Mouse (Mus musculus): ENCODE measurements around the gene Pspn. TPM values are rescaled to one million over a fixed set of nuclear protein-coding genes. Genes with fewer than 3 reads are reported as not detected.

Gene Pspn
- polyA plus RNA-seq, 1 experiment from 2014 or later: not detected

DNA sequence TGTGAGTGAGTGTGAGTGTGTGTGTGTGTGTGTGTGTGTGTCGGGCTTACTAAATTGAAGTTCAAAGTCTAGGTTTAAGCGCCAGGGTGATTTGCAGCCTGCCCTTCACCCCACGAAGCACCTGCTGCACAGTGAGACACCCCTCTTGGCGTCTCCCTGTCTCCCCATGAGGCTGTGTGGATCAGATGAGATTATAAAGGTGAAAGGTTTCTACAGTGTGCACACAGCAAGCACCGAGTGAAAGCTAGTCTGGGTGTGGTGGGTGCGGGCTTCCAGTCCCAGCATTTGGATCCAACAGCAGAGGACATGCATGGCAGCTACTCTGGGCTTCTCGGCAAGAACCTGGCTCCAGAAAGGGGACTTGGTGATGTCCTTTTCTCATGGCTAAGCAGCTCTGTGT lies 18.8 kb downstream of the Pspn start:
- H3K9ac ChIP-seq: no peak overlapping the region
- no peak overlapping the region for H3K4me3 ChIP-seq (replicated peaks)
- H3K4me1 ChIP-seq (replicated peaks): 0 out of 2 replicates have a peak, but pooled peaks cover 11% of the 10 kb centered on the region
- no peak overlapping the region for H3K4me2 ChIP-seq
- H3K9me3 ChIP-seq (replicated peaks): no peaks in the 10 kb centered on the region
- no peaks in the 10 kb centered on the region for H3K27me3 ChIP-seq
- H3K27ac ChIP-seq (replicated peaks): no peak overlapping the region
- 54% methylated on average over 7 of the region's 7 CpGs for WGBS (ENCODE audit: insufficient replicate concordance)
- H3K36me3 ChIP-seq (replicated peaks): no peaks in the 10 kb centered on the region
- ATAC-seq (ENCODE audit: insufficient read depth): no peak

DNA sequence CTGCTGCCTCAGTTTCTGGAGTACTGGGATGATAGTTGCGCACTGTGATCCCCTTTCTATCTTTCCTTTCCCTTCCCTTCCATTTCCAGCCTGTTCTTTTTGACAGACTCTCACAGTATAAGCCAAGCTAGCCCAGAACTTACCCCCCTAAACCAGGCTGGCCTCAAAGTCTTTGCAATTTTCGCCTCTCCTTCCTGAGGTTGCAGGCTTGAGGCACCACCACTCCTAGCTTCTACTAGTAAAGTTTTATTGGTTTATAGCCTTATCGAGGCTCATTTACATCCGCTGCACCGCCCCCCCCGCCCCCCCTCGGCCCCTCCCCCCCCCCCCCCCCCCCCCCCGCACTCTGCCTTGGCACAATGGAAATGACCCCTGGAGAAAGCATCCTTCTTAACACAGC lies 20.3 kb downstream of the Pspn start:
- no peak overlapping the region for H3K4me3 ChIP-seq (replicated peaks)
- H3K36me3 ChIP-seq (replicated peaks): no peaks in the 10 kb centered on the region
- WGBS (ENCODE audit: insufficient replicate concordance): 34% methylated on average over 7 of the region's 8 CpGs
- H3K4me2 ChIP-seq: no peak overlapping the region
- H3K27me3 ChIP-seq: no peaks in the 10 kb centered on the region
- no peak overlapping the region for H3K9ac ChIP-seq
- H3K27ac ChIP-seq (replicated peaks): no peak overlapping the region
- H3K4me1 ChIP-seq (replicated peaks): peaks cover 11% of the 10 kb centered on the region; the same call in 1 of the 2 replicates
- H3K9me3 ChIP-seq (replicated peaks): no peaks in the 10 kb centered on the region
- no peak for ATAC-seq (ENCODE audit: insufficient read depth)

DNA sequence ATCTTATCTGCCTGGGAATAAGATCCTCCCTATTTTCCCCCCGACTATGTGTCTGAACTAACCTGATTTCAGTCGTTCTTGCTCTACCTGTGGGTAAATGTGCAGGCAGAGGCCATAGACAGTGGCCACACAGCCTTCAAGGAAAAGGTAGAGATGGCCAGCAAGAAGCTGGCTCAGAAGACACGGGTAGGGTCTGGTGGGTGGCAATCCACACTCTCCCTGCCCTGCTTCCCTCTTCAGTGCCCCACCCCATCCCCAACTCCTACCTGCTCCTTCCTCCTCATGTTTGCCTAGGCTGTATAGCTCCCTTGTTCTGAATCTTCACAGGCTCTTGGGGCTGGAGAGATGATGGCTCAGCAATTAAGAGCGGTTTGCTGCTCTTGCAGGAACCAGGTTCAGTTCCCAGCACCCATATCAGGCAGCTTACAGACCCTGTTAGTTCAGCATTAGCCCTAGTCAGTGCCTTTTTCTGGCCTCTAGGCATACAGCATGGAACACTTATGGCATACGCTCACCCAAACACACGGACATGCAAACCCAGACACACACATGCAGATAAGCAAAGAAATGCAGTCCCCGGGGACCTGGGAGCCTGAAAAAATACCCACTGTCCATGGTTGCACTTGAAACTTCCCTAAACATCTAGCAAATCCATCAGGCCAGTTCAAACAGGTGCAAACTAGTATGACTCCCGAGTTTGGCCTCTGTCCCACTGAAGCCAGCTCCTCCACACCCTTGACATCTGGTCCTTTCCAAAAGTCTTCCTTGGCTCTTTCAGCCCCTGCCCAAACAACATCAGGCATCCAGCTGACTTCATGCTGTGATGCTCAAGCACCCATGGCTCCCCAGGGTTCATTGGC lies 23.1 kb downstream of the Pspn start:
- no peak overlapping the region for H3K9ac ChIP-seq
- no peak overlapping the region for H3K4me2 ChIP-seq
- no peak overlapping the region for H3K27ac ChIP-seq (replicated peaks)
- ATAC-seq (ENCODE audit: insufficient read depth): no peak
- no peak overlapping the region for H3K4me3 ChIP-seq (replicated peaks)
- 49% methylated on average over 8 of the region's 8 CpGs for WGBS (ENCODE audit: insufficient replicate concordance)
- peaks cover 2% of the 10 kb centered on the region; the same call in 1 of the 2 replicates for H3K27me3 ChIP-seq
- no peaks in the 10 kb centered on the region for H3K36me3 ChIP-seq (replicated peaks)
- H3K4me1 ChIP-seq (replicated peaks): peaks cover 11% of the 10 kb centered on the region; the same call in 1 of the 2 replicates
- no peaks in the 10 kb centered on the region for H3K9me3 ChIP-seq (replicated peaks)

DNA sequence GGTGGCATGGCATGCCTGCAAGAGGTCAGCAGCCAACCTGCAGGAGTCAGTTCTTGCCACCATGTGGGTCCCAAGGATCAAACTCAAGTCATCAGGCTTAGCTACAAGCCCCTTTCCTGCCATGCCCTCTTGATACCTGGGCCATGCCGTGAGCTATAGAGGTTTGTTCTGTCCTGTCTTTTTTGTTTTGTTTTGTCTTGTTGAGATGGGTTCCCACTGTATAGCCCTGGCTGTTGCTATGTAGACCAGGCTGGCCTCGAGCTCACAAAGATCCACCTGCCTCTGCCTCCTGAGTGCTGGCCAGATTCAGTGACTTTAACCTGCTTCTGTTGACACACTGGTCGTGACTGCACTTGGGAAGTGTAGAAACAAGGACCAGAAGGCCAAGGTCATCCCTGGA lies 24.4 kb downstream of the Pspn start:
- H3K27ac ChIP-seq (replicated peaks): no peak overlapping the region
- ATAC-seq (ENCODE audit: insufficient read depth): no peak
- H3K9me3 ChIP-seq (replicated peaks): no peaks in the 10 kb centered on the region
- H3K4me2 ChIP-seq: no peak overlapping the region
- 51% methylated on average over 3 of the region's 3 CpGs for WGBS (ENCODE audit: insufficient replicate concordance)
- no peaks in the 10 kb centered on the region for H3K36me3 ChIP-seq (replicated peaks)
- H3K4me3 ChIP-seq (replicated peaks): no peak overlapping the region
- peaks cover 12% of the 10 kb centered on the region for H3K27me3 ChIP-seq
- H3K4me1 ChIP-seq (replicated peaks): peaks cover 11% of the 10 kb centered on the region; the same call in 1 of the 2 replicates
- H3K9ac ChIP-seq: no peak overlapping the region

DNA sequence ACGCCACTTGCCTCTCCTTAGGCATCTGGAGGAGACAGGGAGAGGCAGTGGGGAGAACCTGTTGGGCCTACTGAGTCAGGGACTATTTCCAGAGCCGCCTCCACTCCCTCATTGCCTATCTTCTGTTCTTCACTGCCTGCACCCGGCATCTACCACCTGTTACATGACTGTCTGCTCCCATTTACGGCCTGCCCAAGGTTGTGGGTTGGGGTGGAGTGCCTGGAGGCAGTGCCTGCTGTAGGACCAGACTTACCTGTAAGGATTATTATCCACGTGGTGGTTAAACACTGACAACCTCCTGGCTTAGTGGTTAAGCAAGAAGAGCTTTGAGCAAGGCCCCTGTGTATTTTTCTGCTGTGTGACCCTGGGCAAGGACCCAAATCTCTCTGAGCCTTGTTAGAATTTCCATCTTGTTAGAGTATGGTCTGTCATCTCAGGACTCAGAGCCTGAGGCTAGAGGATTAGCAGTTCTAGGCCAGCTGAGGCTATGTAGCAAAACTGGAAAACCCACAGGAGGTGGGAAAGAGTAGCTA lies 25.0 kb downstream of the Pspn start:
- Histone ChIP-seq H3K27ac (replicated peaks) (no peak overlapping the region), H3K9ac (no peak overlapping the region), H3K9me3 (replicated peaks) (no peaks in the 10 kb centered on the region), H3K4me2 (no peak overlapping the region), H3K4me3 (replicated peaks) (no peak overlapping the region), H3K4me1 (replicated peaks) (peaks cover 7% of the 10 kb centered on the region; the same call in 1 of the 2 replicates), H3K27me3 (peaks cover 18% of the 10 kb centered on the region), H3K36me3 (replicated peaks) (no peaks in the 10 kb centered on the region)
- WGBS (ENCODE audit: insufficient replicate concordance): 56% methylated on average over 5 of the region's 5 CpGs
- ATAC-seq (ENCODE audit: insufficient read depth): no peak

DNA sequence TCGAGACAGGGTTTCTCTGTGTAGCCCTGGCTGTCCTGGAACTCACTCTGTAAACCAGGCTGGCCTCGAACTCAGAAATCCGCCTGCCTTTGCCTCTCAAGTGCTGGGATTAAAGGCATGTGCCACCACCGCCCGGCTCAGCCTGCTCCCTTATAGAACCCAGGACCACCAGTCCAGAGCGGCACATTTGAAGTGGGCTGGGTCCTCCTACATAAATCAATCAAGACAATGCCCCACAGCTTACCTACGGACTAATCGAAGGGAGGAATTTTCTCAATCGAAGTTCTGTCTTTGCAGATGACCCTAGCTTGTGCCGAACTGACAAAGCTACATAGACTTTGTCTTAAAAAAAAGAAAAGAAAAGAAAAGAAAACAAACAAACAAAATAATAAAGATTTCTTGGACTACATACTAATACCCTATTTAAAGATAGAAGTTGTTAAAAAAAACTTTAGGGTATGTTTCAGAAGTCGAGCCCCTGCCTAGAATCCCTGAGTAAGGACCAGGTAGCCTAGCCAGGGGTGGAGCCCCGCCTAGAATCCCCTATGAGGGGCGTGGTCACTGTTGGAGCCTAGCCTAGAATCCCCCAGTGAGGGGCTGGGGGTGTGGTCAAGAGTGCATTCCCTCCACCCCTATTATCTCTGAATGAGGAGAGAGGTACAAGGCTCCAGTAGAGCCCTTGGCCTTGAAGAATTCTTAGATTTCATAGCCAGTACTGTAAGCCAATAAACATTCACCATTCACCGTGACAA lies 25.7 kb downstream of the Pspn start:
- no peak for ATAC-seq (ENCODE audit: insufficient read depth)
- H3K36me3 ChIP-seq (replicated peaks): no peaks in the 10 kb centered on the region
- H3K4me1 ChIP-seq (replicated peaks): peaks cover 4% of the 10 kb centered on the region; the same call in 1 of the 2 replicates
- peaks cover 24% of the 10 kb centered on the region for H3K27me3 ChIP-seq
- H3K9ac ChIP-seq: no peak overlapping the region
- H3K4me2 ChIP-seq: no peak overlapping the region
- no peak overlapping the region for H3K27ac ChIP-seq (replicated peaks)
- WGBS (ENCODE audit: insufficient replicate concordance): 60% methylated on average over 14 of the region's 14 CpGs
- no peaks in the 10 kb centered on the region for H3K9me3 ChIP-seq (replicated peaks)
- no peak overlapping the region for H3K4me3 ChIP-seq (replicated peaks)

DNA sequence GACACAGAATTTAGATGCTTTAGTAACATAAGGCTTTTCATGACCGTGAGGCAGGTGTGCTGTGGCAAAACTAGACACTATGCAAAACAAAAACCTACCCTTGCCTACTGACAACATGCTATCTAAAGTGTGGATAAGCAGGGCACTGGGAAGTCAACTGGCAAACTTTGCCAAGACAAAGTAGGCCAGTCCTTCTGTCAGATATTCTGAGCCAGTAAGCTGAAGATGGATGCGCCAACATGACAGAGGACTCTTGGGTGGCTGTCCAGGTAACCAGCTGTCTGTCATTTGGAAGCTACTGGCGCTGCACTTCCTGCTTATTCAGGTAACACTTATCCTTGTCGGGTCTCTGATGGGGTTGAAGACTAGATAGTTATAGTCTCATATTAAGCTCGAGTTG lies 29.7 kb downstream of the Pspn start:
- WGBS (ENCODE audit: insufficient replicate concordance): 47% methylated on average over 5 of the region's 5 CpGs
- Histone ChIP-seq H3K4me1 (replicated peaks) (no peaks in the 10 kb centered on the region; the same call in 1 of the 2 replicates), H3K27me3 (peaks cover 29% of the 10 kb centered on the region), H3K27ac (replicated peaks) (no peak overlapping the region), H3K4me2 (no peak overlapping the region), H3K9ac (no peak overlapping the region), H3K4me3 (replicated peaks) (no peak overlapping the region), H3K9me3 (replicated peaks) (no peaks in the 10 kb centered on the region), H3K36me3 (replicated peaks) (no peaks in the 10 kb centered on the region)
- ATAC-seq (ENCODE audit: insufficient read depth): no peak

DNA sequence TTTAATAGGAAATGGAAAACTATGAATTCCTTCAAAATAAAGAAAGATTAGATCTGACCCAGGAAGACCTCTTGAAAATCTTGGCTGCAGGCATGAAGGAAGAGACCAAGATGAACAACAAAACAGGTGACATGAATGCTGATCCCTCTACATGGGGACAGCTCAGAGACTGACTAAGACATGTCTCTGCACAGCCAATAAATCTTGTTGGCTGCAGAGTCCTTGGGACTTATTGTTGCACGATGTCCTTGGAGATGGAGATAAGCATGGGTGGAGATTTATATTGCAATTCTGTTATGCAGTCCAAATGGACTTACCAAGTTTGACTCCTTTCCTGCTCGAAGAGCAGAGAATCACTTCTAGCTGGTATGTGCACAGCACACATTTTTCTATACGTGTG lies 30.5 kb downstream of the Pspn start:
- Histone ChIP-seq H3K27me3 (peaks cover 32% of the 10 kb centered on the region), H3K4me1 (replicated peaks) (no peaks in the 10 kb centered on the region), H3K4me2 (no peak overlapping the region), H3K9me3 (replicated peaks) (no peaks in the 10 kb centered on the region), H3K4me3 (replicated peaks) (no peak overlapping the region), H3K9ac (no peak overlapping the region), H3K36me3 (replicated peaks) (no peaks in the 10 kb centered on the region), H3K27ac (replicated peaks) (no peak overlapping the region)
- no peak for ATAC-seq (ENCODE audit: insufficient read depth)
- WGBS (ENCODE audit: insufficient replicate concordance): 37% methylated on average over 3 of the region's 3 CpGs

DNA sequence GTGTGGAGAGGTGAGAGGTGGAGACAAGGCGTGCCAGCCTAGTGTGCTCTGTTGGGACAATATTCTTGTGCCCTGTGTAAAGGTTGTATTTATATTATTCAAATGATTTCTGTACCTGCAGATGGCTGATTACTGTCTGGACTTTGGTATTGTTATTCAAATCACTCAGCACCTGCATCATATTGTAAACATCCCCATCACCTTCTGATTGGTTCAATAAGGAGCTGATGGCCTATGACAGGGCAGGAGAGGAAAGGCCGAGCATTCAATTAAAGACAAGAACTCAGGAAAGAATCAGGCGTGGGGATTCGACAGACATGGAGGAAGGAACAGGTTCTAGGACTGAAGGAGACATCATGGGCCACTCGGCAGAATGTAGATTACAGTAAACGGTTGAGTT lies 36.2 kb downstream of the Pspn start:
- Histone ChIP-seq H3K4me2 (no peak overlapping the region), H3K9ac (no peak overlapping the region), H3K36me3 (replicated peaks) (no peaks in the 10 kb centered on the region), H3K9me3 (replicated peaks) (no peaks in the 10 kb centered on the region), H3K27me3 (peaks cover 21% of the 10 kb centered on the region), H3K4me1 (replicated peaks) (peaks cover 3% of the 10 kb centered on the region; the same call in 1 of the 2 replicates), H3K4me3 (replicated peaks) (no peak overlapping the region), H3K27ac (replicated peaks) (no peak overlapping the region)
- WGBS (ENCODE audit: insufficient replicate concordance): 64% methylated on average over 6 of the region's 6 CpGs
- no peak for ATAC-seq (ENCODE audit: insufficient read depth)

DNA sequence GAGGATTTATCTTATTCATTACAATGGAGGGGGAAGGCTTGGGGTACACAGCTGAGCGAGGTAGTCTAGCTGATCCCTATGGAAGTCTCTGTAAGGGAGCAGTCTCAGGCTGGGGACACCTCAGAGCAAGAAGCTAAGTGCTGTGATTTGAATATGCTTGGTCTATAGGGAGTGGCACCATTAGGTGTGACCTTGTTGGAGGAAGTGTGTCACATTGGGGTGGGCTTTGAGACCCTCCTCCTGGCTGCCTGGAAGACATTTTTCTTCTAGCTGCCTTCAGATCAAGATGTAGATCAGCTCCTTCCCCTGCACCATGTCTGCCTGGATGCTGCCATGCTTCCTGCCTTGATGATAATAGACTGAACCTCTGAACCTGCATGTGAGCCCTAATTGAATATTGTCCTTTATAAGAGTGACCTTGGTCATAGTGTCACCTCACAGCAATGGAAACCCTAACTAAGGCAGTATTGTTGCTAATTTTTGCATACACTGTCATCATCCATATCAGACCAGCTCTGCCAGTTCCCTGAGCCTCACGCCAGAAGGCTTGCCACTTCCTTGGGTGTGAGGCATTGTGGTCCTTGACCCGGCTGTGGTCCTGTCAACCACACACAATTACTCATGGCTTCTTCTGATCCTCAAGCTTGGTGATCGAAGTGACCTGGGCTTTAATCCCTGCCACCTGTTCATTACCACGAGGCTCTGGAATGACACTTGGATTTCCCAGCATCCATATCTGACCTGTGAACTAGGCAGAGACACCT lies 37.0 kb downstream of the Pspn start:
- H3K9me3 ChIP-seq (replicated peaks): no peaks in the 10 kb centered on the region
- 46% methylated on average over 5 of the region's 5 CpGs for WGBS (ENCODE audit: insufficient replicate concordance)
- H3K4me1 ChIP-seq (replicated peaks): peaks cover 11% of the 10 kb centered on the region
- H3K27ac ChIP-seq (replicated peaks): no peak overlapping the region
- H3K4me2 ChIP-seq: no peak overlapping the region
- H3K27me3 ChIP-seq: peaks cover 21% of the 10 kb centered on the region
- H3K4me3 ChIP-seq (replicated peaks): no peak overlapping the region
- no peak for ATAC-seq (ENCODE audit: insufficient read depth)
- H3K36me3 ChIP-seq (replicated peaks): no peaks in the 10 kb centered on the region
- H3K9ac ChIP-seq: no peak overlapping the region

Measured in liver, embryonic 15.5 days (tissue).